In genomic region chr11:67636905-67637586, GRCm38 (mm10) we compare ENCODE assay signal across 28 mouse cellular contexts. TPM values are rescaled to one million over a fixed set of nuclear protein-coding genes. Genes with fewer than 3 reads are reported as not detected.
DNase-seq lines count a peak whose midpoint lies in the region; ATAC-seq and TF ChIP-seq lines count a peak whose summit lies in the region.
"Had no signal": no experiment of that assay in that cellular context is flagged by ENCODE, and none has a peak within 500 bp of the region (broad histone marks: within the 10 kb centered on the region; RNA-seq: fewer than 3 reads in every experiment).

No protein-coding gene starts in this region.

- no peak for ATAC-seq in hindbrain, postnatal 0 days
- ATAC-seq: forebrain, embryonic 14.5 days; intestine, postnatal 0 days had no signal

- H3K27me3 ChIP-seq in embryonic facial prominence, embryonic 10.5 days (replicated peaks; ENCODE audit: low read depth, poor library complexity, severe bottlenecking), result no peaks in the 10 kb centered on the region
- H3K27me3 ChIP-seq in hindbrain, postnatal 0 days (ENCODE audit: insufficient read depth, low read length), result no peaks in the 10 kb centered on the region
- H3K27me3 ChIP-seq: embryonic facial prominence, embryonic 15.5 days; heart, embryonic 15.5 days; stomach, embryonic 15.5 days had no signal

- H3K9ac ChIP-seq in hindbrain, postnatal 0 days (replicated peaks; ENCODE audit: low read length), result no peak overlapping the region
- H3K9ac ChIP-seq: embryonic facial prominence, embryonic 15.5 days; heart, embryonic 15.5 days; liver, embryonic 14.5 days; stomach, embryonic 15.5 days had no signal

- no peaks in the 10 kb centered on the region for H3K36me3 ChIP-seq in embryonic facial prominence, embryonic 10.5 days (replicated peaks)
- H3K36me3 ChIP-seq in hindbrain, postnatal 0 days (ENCODE audit: insufficient read depth, low read length), result no peaks in the 10 kb centered on the region
- H3K36me3 ChIP-seq: embryonic facial prominence, embryonic 15.5 days; heart, embryonic 15.5 days; stomach, embryonic 15.5 days had no signal

- H3K4me2 ChIP-seq in hindbrain, postnatal 0 days (ENCODE audit: low read depth, low read length), result no peak overlapping the region
- H3K4me2 ChIP-seq: embryonic facial prominence, embryonic 15.5 days; heart, embryonic 15.5 days; stomach, embryonic 15.5 days had no signal

- H3K4me3 ChIP-seq in left cerebral cortex, adult 2 months, result no peak overlapping the region
- H3K4me3 ChIP-seq in embryonic facial prominence, embryonic 10.5 days, result no peak overlapping the region
- H3K4me3 ChIP-seq in hindbrain, postnatal 0 days (ENCODE audit: low read length), result no peak overlapping the region
- H3K4me3 ChIP-seq: embryonic facial prominence, embryonic 15.5 days; heart, embryonic 15.5 days; stomach, embryonic 15.5 days had no signal

- no peaks in the 10 kb centered on the region for H3K9me3 ChIP-seq in embryonic facial prominence, embryonic 10.5 days
- H3K9me3 ChIP-seq in hindbrain, postnatal 0 days (ENCODE audit: low read length), result no peaks in the 10 kb centered on the region
- H3K9me3 ChIP-seq: embryonic facial prominence, embryonic 15.5 days; heart, embryonic 15.5 days; stomach, embryonic 15.5 days had no signal

- 48% methylated on average over 6 of the region's 6 CpGs for WGBS in embryonic facial prominence, embryonic 10.5 days
- WGBS in hindbrain, postnatal 0 days, result 49% methylated on average over 6 of the region's 6 CpGs

- H3K27ac ChIP-seq in left cerebral cortex, adult 2 months, result peak overlapping the region; percentile 48; the same call in 1 of the 2 replicates
- H3K27ac ChIP-seq in embryonic facial prominence, embryonic 10.5 days (replicated peaks), result peak overlapping the region; percentile 41; the same call in 1 of the 2 replicates
- no peak overlapping the region for H3K27ac ChIP-seq in hindbrain, postnatal 0 days
- H3K27ac ChIP-seq: embryonic facial prominence, embryonic 15.5 days; heart, embryonic 15.5 days; liver, embryonic 14.5 days; stomach, embryonic 15.5 days had no signal

- intact Hi-C loops in left cerebral cortex, adult 2 months (cut with DNase I), result no loop called here

- H3K4me1 ChIP-seq in embryonic facial prominence, embryonic 10.5 days, result peaks cover 11% of the 10 kb centered on the region
- H3K4me1 ChIP-seq in hindbrain, postnatal 0 days (ENCODE audit: insufficient read depth, low read length), result no peaks in the 10 kb centered on the region
- H3K4me1 ChIP-seq: stomach, embryonic 15.5 days had no signal

- DNase-seq in embryo, embryonic 10.5 days (ENCODE audit: low spot score), result peak; percentile 12
- DNase-seq in embryo, embryonic 11 days, result no peak
- no peak for DNase-seq in left cerebral cortex, adult 2 months (ENCODE audit: extremely low spot score in 1 of 2, low spot score in 2 of 2)
- DNase-seq in left cerebral cortex, adult 8-10 months (ENCODE audit: low spot score in 2 of 2), result no peak
- DNase-seq in embryonic facial prominence, embryonic 10.5 days (ENCODE audit: low spot score), result no peak
- no peak for DNase-seq in hindbrain, postnatal 0 days (ENCODE audit: low spot score)
- no peak for DNase-seq in kidney, postnatal 14 days
- DNase-seq: adrenal gland, postnatal 14 days; cerebellum, adult 2 months; kidney, adult 9 months; kidney, postnatal 10 days; liver; lung, adult 2 months; lung, postnatal 10 days; midbrain, embryonic 14.5 days; right cerebral cortex, postnatal 25 days had no signal

- TF ChIP-seq CTCF in left cerebral cortex, adult 2 months (IDR thresholded peaks at IDR 0.05), result no peak
- no peak for TF ChIP-seq CTCF in hindbrain, postnatal 0 days (IDR thresholded peaks at IDR 0.05; ENCODE audit: low read depth)

RNA-seq across cellular contexts. Expression of gene Rcvrn, which starts 58.1 kb away (rescaled TPM):
- 1 to 10 TPM in 1 of 2 experiments, under 1 TPM in 1; 0.91 to 3.2 TPM for total RNA-seq in left cerebral cortex, adult 2 months (2021)
- total RNA-seq in left cerebral cortex, adult 8-10 months (2022), result 1 to 10 TPM in 2 of 4 experiments, under 1 TPM in 2; 0.72 to 2.4 (median 1.0) TPM
- not detected in 2 replicates for polyA plus RNA-seq in embryonic facial prominence, embryonic 10.5 days (2016; fragmentation: Nextera tagmentation; extraction: Ambion mirVana)
- total RNA-seq in hindbrain, postnatal 0 days (2014; rRNA removed), result not detected in 2 replicates
- polyA plus RNA-seq in hindbrain, postnatal 0 days (2015; fragmentation: Nextera tagmentation; extraction: Ambion mirVana), result not detected in 2 replicates
- total RNA-seq: adrenal gland, postnatal 14 days; MEL; monocyte, adult 5-6 weeks had no signal
- polyA plus RNA-seq: embryonic facial prominence, embryonic 15.5 days; forebrain, embryonic 14.5 days; gonadal fat pad, adult 2 months; heart, embryonic 15.5 days; hindbrain, embryonic 11.5 days; intestine, postnatal 0 days; limb, embryonic 11.5 days; liver, embryonic 14.5 days; midbrain, embryonic 14.5 days; neural tube, embryonic 14.5 days; stomach, embryonic 15.5 days had no signal
